Mouse (Mus musculus) MEL (cell line): ENCODE data around the gene Ndufs1. TPM values are rescaled to one million over a fixed set of nuclear protein-coding genes. Genes with fewer than 3 reads are reported as not detected.

Experiments used
- DNase-seq: peaks from one replicate; pipeline ENCODE4 v3.0.0; 2011; ENCODE audit warnings: low read depth, low spot score
- H3K27ac ChIP-seq: 2 replicates; pipeline ENCODE4 v1.5.1; 2012; ENCODE audit warnings: low read depth, mild to moderate bottlenecking, control low read depth, low read length, moderate library complexity; ENCODE audit not compliant: control insufficient read depth
- H3K27me3 ChIP-seq, 2 experiments: fragments of 150-350 bp in 1 of 2; sonication (generic) in 1 of 2; 2 replicates each; pipeline ENCODE4 v1.6.1; 2012; ENCODE audit warnings: low read length in 2 of 2, mild to moderate bottlenecking in 2 of 2, improper control_type of control experiment in 1 of 2, moderate library complexity in 1 of 2; ENCODE audit not compliant: insufficient read depth in 2 of 2, control insufficient read depth in 1 of 2
- H3K36me3 ChIP-seq, 2 experiments: 2 replicates each; pipeline ENCODE4 v1.6.1; 2012 to 2014; ENCODE audit warnings: low read length in 2 of 2, improper control_type of control experiment in 1 of 2, inconsistent platforms in 1 of 2, mild to moderate bottlenecking in 1 of 2; ENCODE audit not compliant: insufficient read depth in 2 of 2, control insufficient read depth in 1 of 2
- H3K4me1 ChIP-seq, 2 experiments: fragments of 150-350 bp in 1 of 2; sonication (generic) in 1 of 2; 2 replicates each; pipeline ENCODE4 v1.6.1; 2012; ENCODE audit warnings: low read length in 2 of 2, improper control_type of control experiment in 1 of 2, mild to moderate bottlenecking in 1 of 2; ENCODE audit not compliant: insufficient read depth in 2 of 2, control insufficient read depth in 1 of 2
- H3K4me3 ChIP-seq, 2 experiments: fragments of 150-350 bp in 1 of 2; sonication (generic) in 1 of 2; 2 replicates each; pipeline ENCODE4 v1.5.1; 2012; ENCODE audit warnings: low read depth in 2 of 2, low read length in 2 of 2, mild to moderate bottlenecking in 2 of 2, moderate library complexity in 2 of 2, control low read depth in 1 of 2, improper control_type of control experiment in 1 of 2; ENCODE audit not compliant: control insufficient read depth in 1 of 2, insufficient read depth in 1 of 2
- H3K79me2 ChIP-seq: 2 replicates; pipeline ENCODE4 v1.6.1; 2012; ENCODE audit warnings: mild to moderate bottlenecking, low read length, moderate library complexity; ENCODE audit not compliant: control insufficient read depth, poor library complexity, insufficient read depth
- H3K9ac ChIP-seq: 2 replicates; pipeline ENCODE4 v1.6.1; 2012; ENCODE audit warnings: low read depth, mild to moderate bottlenecking, control low read depth, low read length, moderate library complexity; ENCODE audit not compliant: control insufficient read depth, poor library complexity, severe bottlenecking
- H3K9me3 ChIP-seq: fragments of 150-350 bp; sonication (generic); replicated peaks from 2 replicates; pipeline ENCODE4 v1.6.1; 2012; ENCODE audit warnings: mild to moderate bottlenecking, low read length, improper control_type of control experiment, moderate library complexity; ENCODE audit not compliant: insufficient read depth
- CHD1 ChIP-seq: IDR thresholded peaks from 2 replicates; pipeline ENCODE4 v1.6.1; 2012; ENCODE audit warnings: low read depth, mild to moderate bottlenecking, inconsistent platforms, low read length, improper control_type of control experiment
- CTCF ChIP-seq, 3 experiments: IDR thresholded peaks in 2 of 3; conservative IDR thresholded peaks in 1 of 3; 2 replicates each; pipeline ENCODE4 v1.5.1; 2011 to 2012; ENCODE audit warnings: low read length in 3 of 3, low read depth in 2 of 3, mild to moderate bottlenecking in 2 of 3, improper control_type of control experiment in 1 of 3, inconsistent platforms in 1 of 3, mixed read lengths in 1 of 3, moderate library complexity in 1 of 3; ENCODE audit not compliant: control insufficient read depth in 1 of 3, insufficient read depth in 1 of 3, poor library complexity in 1 of 3, severe bottlenecking in 1 of 3
- ELF1 ChIP-seq: IDR thresholded peaks from 2 replicates; pipeline ENCODE4 v1.6.1; 2014; ENCODE audit warnings: low read depth, mild to moderate bottlenecking, inconsistent platforms, low read length, improper control_type of control experiment, moderate library complexity
- EP300 ChIP-seq, 2 experiments: IDR thresholded peaks; 2 replicates each; pipeline ENCODE4 v1.6.1; 2011; ENCODE audit warnings: improper control_type of control experiment in 2 of 2, low read length in 2 of 2, low read depth in 1 of 2, mild to moderate bottlenecking in 1 of 2
- GATA1 ChIP-seq: IDR thresholded peaks from 2 replicates; pipeline ENCODE4 v1.6.1; 2011; ENCODE audit warnings: low read depth, low read length, improper control_type of control experiment
- JUND ChIP-seq: IDR thresholded peaks from 2 replicates; pipeline ENCODE4 v1.6.1; 2011; ENCODE audit warnings: low read depth, mild to moderate bottlenecking, improper control_type of control experiment, low read length
- KAT2A ChIP-seq: conservative IDR thresholded peaks from 2 replicates; pipeline ENCODE4 v1.6.1; 2012; ENCODE audit warnings: low read depth, low read length, improper control_type of control experiment, inconsistent platforms
- MAFK ChIP-seq: IDR thresholded peaks from 2 replicates; pipeline ENCODE4 v1.6.1; 2011; ENCODE audit warnings: low read depth, mild to moderate bottlenecking, low read length, improper control_type of control experiment, borderline replicate concordance
- MAX ChIP-seq: IDR thresholded peaks from 2 replicates; pipeline ENCODE4 v1.6.1; 2011; ENCODE audit warnings: low read length, improper control_type of control experiment
- MEF2A ChIP-seq: IDR thresholded peaks from 2 replicates; pipeline ENCODE4 v1.6.1; 2014; ENCODE audit warnings: low read depth, mild to moderate bottlenecking, inconsistent platforms, low read length, improper control_type of control experiment; ENCODE audit not compliant: poor library complexity, insufficient replicate concordance, severe bottlenecking; ENCODE audit errors: extremely low read depth
- MXI1 ChIP-seq: IDR thresholded peaks from 2 replicates; pipeline ENCODE4 v1.6.1; 2011; ENCODE audit warnings: mild to moderate bottlenecking, low read depth, low read length, improper control_type of control experiment
- MYC ChIP-seq: IDR thresholded peaks from 2 replicates; pipeline ENCODE4 v1.6.1; 2011; ENCODE audit warnings: low read depth, mild to moderate bottlenecking, low read length, improper control_type of control experiment, moderate library complexity
- POLR2A ChIP-seq, 2 experiments: IDR thresholded peaks; 2 replicates each; pipeline ENCODE4 v1.6.1; 2011 to 2012; ENCODE audit warnings: low read length in 2 of 2, mild to moderate bottlenecking in 2 of 2, control low read depth in 1 of 2, improper control_type of control experiment in 1 of 2, low read depth in 1 of 2, moderate library complexity in 1 of 2; ENCODE audit not compliant: control insufficient read depth in 1 of 2, insufficient read depth in 1 of 2, poor library complexity in 1 of 2
- POLR2AphosphoS2 ChIP-seq: IDR thresholded peaks from 2 replicates; pipeline ENCODE4 v1.6.1; 2011; ENCODE audit warnings: low read length, improper control_type of control experiment
- POLR2AphosphoS5 ChIP-seq: IDR thresholded peaks from 2 replicates; pipeline ENCODE4 v1.6.1; 2012; ENCODE audit warnings: low read depth, borderline replicate concordance, mild to moderate bottlenecking, inconsistent platforms, low read length, moderate library complexity, mixed read lengths
- SIN3A ChIP-seq: IDR thresholded peaks from 2 replicates; pipeline ENCODE4 v1.6.1; 2012; ENCODE audit warnings: low read length, improper control_type of control experiment, inconsistent platforms
- TBP ChIP-seq: IDR thresholded peaks from 2 replicates; pipeline ENCODE4 v1.8.0; 2011; ENCODE audit warnings: low read depth, low read length, improper control_type of control experiment
- UBTF ChIP-seq: IDR thresholded peaks from 2 replicates; pipeline ENCODE4 v1.6.1; 2012; ENCODE audit warnings: low read depth, mild to moderate bottlenecking, inconsistent platforms, low read length, improper control_type of control experiment, moderate library complexity, borderline replicate concordance; ENCODE audit not compliant: insufficient read depth
- USF2 ChIP-seq, 2 experiments: IDR thresholded peaks; 2 replicates each; pipeline ENCODE4 v1.6.1; 2011 to 2012; ENCODE audit warnings: improper control_type of control experiment in 2 of 2, low read length in 2 of 2, borderline replicate concordance in 1 of 2, inconsistent platforms in 1 of 2, low read depth in 1 of 2, mild to moderate bottlenecking in 1 of 2; ENCODE audit not compliant: insufficient read depth in 1 of 2
- ZC3H11A ChIP-seq: IDR thresholded peaks from 2 replicates; pipeline ENCODE4 v1.6.1; 2012; ENCODE audit warnings: low read depth, mild to moderate bottlenecking, inconsistent platforms, low read length, improper control_type of control experiment
- ZKSCAN1 ChIP-seq: IDR thresholded peaks from 2 replicates; pipeline ENCODE4 v1.6.1; 2012; ENCODE audit warnings: low read depth, mild to moderate bottlenecking, inconsistent platforms, low read length, improper control_type of control experiment, moderate library complexity
- ZNF384 ChIP-seq: IDR thresholded peaks from 2 replicates; pipeline ENCODE4 v1.6.1; 2012; ENCODE audit warnings: low read depth, mild to moderate bottlenecking, inconsistent platforms, low read length, improper control_type of control experiment
- polyA plus RNA-seq, 2 experiments: library from polyadenylated mRNA; stranded (reverse) in 1 of 2; unstranded in 1 of 2; fragments of >175 nt in 1 of 2; fragments of >200 nt in 1 of 2; gene quantifications; 2 replicates each; pipeline versions ENCODE4 v1.2.1 to v1.2.4; 2012; ENCODE audit warnings: low replicate concordance in 2 of 2, low read depth in 1 of 2; ENCODE audit not compliant: insufficient read length in 2 of 2, insufficient read depth in 1 of 2, missing spikeins in 1 of 2
- total RNA-seq: library from RNA; depleted of rRNA; stranded (reverse); fragments of 300-350 nt; gene quantifications from 2 replicates; pipeline ENCODE4 v1.2.3, GENCODE M21; 2012

Gene Ndufs1
- total and polyA plus RNA-seq, 3 experiments: 124 to 163 (median 139) TPM

GRCm38 (mm10) chr1:63176259-63176603 is 402 bp downstream of the Ndufs1 start:
- no peak for DNase-seq
- Histone ChIP-seq H3K36me3 (peaks cover 19 to 25% of the 10 kb centered on the region in 2 experiments), H3K79me2 (peaks cover 47% of the 10 kb centered on the region), H3K9me3 (no peaks in the 10 kb centered on the region), H3K27ac (peak overlapping the region; percentile 87), H3K9ac (peak overlapping the region; percentile 94), H3K4me3 (peak overlapping the region; percentile 98 to 100), H3K4me1 (peaks cover 2 to 15% of the 10 kb centered on the region in 2 experiments; a peak in 3 of 4 replicates), H3K27me3 (no peaks in the 10 kb centered on the region)
- TF ChIP-seq CTCF (IDR thresholded peaks at IDR 0.05 in 2 of 3, conservative IDR thresholded peaks at IDR 0.05 in 1 of 3; ENCODE audit: control insufficient read depth in 1 of 3, insufficient read depth in 1 of 3, low read depth in 2 of 3, low read length in 3 of 3, poor library complexity in 1 of 3, severe bottlenecking in 1 of 3) (no peak), ZC3H11A (no peak), ELF1 (no peak), MAX (no peak; the same call in 1 of the 2 replicates), MAFK (no peak), POLR2AphosphoS2 (no peak), CHD1 (no peak), SIN3A (no peak), TBP (no peak), POLR2AphosphoS5 (no peak), KAT2A (no peak), POLR2A (IDR thresholded peaks at IDR 0.05; ENCODE audit: control insufficient read depth in 1 of 2, insufficient read depth in 1 of 2, low read depth in 1 of 2, low read length in 2 of 2, poor library complexity in 1 of 2) (peak in 1 of 2 experiments; percentile 41; a peak in 1 of 4 replicates), UBTF (0 out of 2 replicates have a peak, but pooled peaks have one; percentile 34)

GRCm38 (mm10) chr1:63175853-63176252 is 780 bp downstream of the Ndufs1 start:
- peak; percentile 68 for DNase-seq
- H3K36me3 ChIP-seq: peaks cover 21 to 27% of the 10 kb centered on the region in 2 experiments
- H3K79me2 ChIP-seq: peaks cover 47% of the 10 kb centered on the region
- peak overlapping the region; percentile 87 for H3K27ac ChIP-seq
- H3K4me1 ChIP-seq: peaks cover 2 to 15% of the 10 kb centered on the region in 2 experiments; a peak in 3 of 4 replicates
- peak overlapping the region; percentile 94 for H3K9ac ChIP-seq
- no peaks in the 10 kb centered on the region for H3K27me3 ChIP-seq
- peak overlapping the region; percentile 98 to 100 for H3K4me3 ChIP-seq
- H3K9me3 ChIP-seq: no peaks in the 10 kb centered on the region
- TF ChIP-seq ZKSCAN1: no peak
- TF ChIP-seq MAX: no peak; the same call in 1 of the 2 replicates
- TF ChIP-seq MAFK: no peak
- no peak for TF ChIP-seq MXI1
- no peak for TF ChIP-seq POLR2A (IDR thresholded peaks at IDR 0.05; ENCODE audit: control insufficient read depth in 1 of 2, insufficient read depth in 1 of 2, low read depth in 1 of 2, low read length in 2 of 2, poor library complexity in 1 of 2)
- no peak for TF ChIP-seq MYC
- TF ChIP-seq EP300 (IDR thresholded peaks at IDR 0.05; ENCODE audit: low read depth in 1 of 2, low read length in 2 of 2): no peak
- no peak for TF ChIP-seq ZNF384
- TF ChIP-seq MEF2A: no peak
- TF ChIP-seq UBTF: no peak
- TF ChIP-seq USF2 (IDR thresholded peaks at IDR 0.05; ENCODE audit: borderline replicate concordance in 1 of 2, insufficient read depth in 1 of 2, low read depth in 1 of 2, low read length in 2 of 2): no peak
- 0 out of 2 replicates have a peak, but pooled peaks have one; percentile 9 for TF ChIP-seq TBP
- peak; percentile 43; the same call in 1 of the 2 replicates for TF ChIP-seq GATA1
- no peak for TF ChIP-seq JUND
- TF ChIP-seq SIN3A: no peak
